Mouse (Mus musculus) megakaryocyte, embryonic 14.5 days (primary cell): ENCODE measurements at regions not wholly inside any gene's neighbourhood (a gene's known extent, or its start where the extent isn't known, plus 50 kb on each side); places are given as distances from the start of the nearest gene placed in this dataset.
A peak's percentile ranks its signal among the peaks of the same experiment; 100 is the strongest.
"Not testable (repeated sequence)": the region's sequence is repeated elsewhere in the genome, so short reads cannot be mapped to it uniquely, and the experiment has no call there.

ENCODE experiments used
- H3K27me3 ChIP-seq: replicated peaks from 2 replicates; pipeline ENCODE3; 2012; ENCODE audit warnings: inconsistent platforms
- H3K36me3 ChIP-seq: replicated peaks from 2 replicates; pipeline ENCODE3; 2012; ENCODE audit warnings: low read length, inconsistent platforms, mixed read lengths
- H3K4me1 ChIP-seq: 2 replicates; pipeline ENCODE4 v1.6.1; 2012; ENCODE audit warnings: inconsistent platforms
- H3K4me3 ChIP-seq: replicated peaks from 2 replicates; pipeline ENCODE3; 2012; ENCODE audit warnings: moderate library complexity, mild to moderate bottlenecking, inconsistent platforms
- H3K9me3 ChIP-seq: 2 replicates; pipeline ENCODE4 v1.6.1; 2012; ENCODE audit warnings: inconsistent platforms
- FLI1 ChIP-seq: IDR thresholded peaks from 2 replicates; pipeline ENCODE4 v1.6.1; 2012; ENCODE audit warnings: low read length, inconsistent platforms, mixed read lengths
- GATA1 ChIP-seq: IDR thresholded peaks from 3 replicates; pipeline ENCODE4 v1.6.1; 2012; ENCODE audit warnings: mixed read lengths, low read length, inconsistent platforms, borderline replicate concordance

DNA sequence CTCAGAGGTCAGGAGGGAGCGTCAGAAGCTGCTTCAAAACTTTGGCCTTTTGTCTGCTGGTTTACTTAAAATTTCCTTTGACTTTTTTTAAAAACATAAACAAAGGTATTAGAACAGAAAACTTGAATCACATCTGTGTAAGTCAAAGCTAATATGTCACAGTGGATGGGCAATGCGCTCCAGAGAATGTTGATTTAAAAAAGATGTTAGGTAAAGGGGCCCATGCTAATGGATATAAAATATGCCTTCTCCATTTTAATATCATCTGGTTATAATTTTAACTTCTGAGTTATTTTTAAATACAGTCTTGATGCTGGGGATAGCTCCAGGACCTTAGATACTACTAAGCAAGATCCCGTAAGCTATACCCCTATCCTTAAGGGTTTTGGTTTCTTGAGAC lies 252.5 kb downstream of the Prex1 start:
- Histone ChIP-seq H3K4me3 (no peak overlapping the region), H3K9me3 (no peaks in the 10 kb centered on the region), H3K27me3 (peaks cover 31% of the 10 kb centered on the region), H3K4me1 (peaks cover 4% of the 10 kb centered on the region; the same call in 1 of the 2 replicates), H3K36me3 (no peaks in the 10 kb centered on the region)
- TF ChIP-seq GATA1 (no peak), FLI1 (no peak)

- TF ChIP-seq GATA1 = no peak
- no peak for TF ChIP-seq FLI1
- Histone ChIP-seq H3K36me3 (no peaks in the 10 kb centered on the region), H3K4me1 (peaks cover 4% of the 10 kb centered on the region; the same call in 1 of the 2 replicates), H3K4me3 (no peak overlapping the region), H3K27me3 (peaks cover 30% of the 10 kb centered on the region), H3K9me3 (no peaks in the 10 kb centered on the region)
Observed at GRCm38 (mm10) chr2:166459955-166460354, 253.7 kb downstream of the Prex1 start.

DNA sequence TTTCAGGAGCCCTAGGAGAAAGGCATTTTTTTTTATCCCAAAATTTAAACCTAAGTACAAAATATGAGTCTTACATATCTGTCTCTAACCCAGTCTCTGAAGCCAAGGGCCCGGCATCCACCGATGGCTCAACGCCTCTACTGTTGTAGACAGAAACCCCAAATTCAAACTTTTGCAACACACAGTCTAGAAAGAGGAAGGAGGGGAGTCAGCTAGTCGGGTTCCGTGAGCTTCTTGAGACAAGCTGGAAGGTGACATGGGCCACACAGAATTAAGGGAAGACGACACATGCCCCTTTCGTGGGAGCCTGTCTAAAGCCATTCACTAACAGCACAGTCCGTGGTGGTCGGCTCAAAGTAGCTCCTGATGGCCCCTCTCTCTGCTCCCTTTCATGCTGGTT lies 254.7 kb downstream of the Prex1 start:
- Histone ChIP-seq H3K9me3 (no peaks in the 10 kb centered on the region), H3K27me3 (peaks cover 27% of the 10 kb centered on the region), H3K36me3 (no peaks in the 10 kb centered on the region), H3K4me3 (no peak overlapping the region), H3K4me1 (peaks cover 4% of the 10 kb centered on the region; the same call in 1 of the 2 replicates)
- TF ChIP-seq GATA1 = no peak
- TF ChIP-seq FLI1 = no peak

DNA sequence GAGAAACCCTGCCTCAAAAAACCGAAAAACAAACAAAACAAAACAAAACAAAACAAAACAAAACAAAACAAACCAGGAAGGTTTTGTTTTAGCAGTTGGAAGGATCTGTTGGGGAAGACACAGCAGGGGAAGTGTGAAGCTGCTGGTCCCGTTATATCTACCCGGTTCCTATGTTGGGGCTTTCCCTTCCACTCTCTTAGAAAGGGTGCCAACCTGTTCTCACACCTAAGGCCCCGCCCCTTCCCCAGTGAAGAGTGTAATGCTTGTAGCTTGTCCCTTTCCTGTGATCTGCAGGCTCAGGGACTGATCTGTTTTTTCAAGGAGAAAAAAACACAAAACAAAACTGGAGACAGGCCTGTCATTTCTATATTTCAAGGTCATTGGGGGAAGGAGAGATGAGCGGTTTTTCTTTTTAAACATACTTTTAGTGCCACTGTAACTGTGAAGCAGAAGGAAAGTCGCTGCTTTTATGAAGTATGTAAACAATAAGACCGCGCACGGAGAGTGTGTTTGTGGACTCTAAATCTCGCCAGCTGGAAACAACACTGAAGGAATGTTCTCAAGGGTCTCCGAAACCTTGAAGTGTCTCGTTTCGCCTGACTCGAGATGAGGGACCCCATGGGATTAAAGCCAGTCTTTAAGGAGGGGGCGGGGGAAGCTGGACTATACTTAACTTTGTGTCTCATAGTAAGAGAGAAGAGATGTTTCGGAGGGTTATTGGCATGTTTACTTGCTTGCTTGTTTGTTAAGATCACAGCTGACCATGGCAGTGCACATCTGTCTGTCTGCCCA lies 256.1 kb downstream of the Prex1 start:
- no peaks in the 10 kb centered on the region for H3K36me3 ChIP-seq
- no peak for TF ChIP-seq FLI1
- H3K4me1 ChIP-seq = peaks cover 4% of the 10 kb centered on the region; the same call in 1 of the 2 replicates
- H3K9me3 ChIP-seq = peaks cover under 1% of the 10 kb centered on the region; the same call in 1 of the 2 replicates
- no peak overlapping the region for H3K4me3 ChIP-seq
- peaks cover 28% of the 10 kb centered on the region for H3K27me3 ChIP-seq

DNA sequence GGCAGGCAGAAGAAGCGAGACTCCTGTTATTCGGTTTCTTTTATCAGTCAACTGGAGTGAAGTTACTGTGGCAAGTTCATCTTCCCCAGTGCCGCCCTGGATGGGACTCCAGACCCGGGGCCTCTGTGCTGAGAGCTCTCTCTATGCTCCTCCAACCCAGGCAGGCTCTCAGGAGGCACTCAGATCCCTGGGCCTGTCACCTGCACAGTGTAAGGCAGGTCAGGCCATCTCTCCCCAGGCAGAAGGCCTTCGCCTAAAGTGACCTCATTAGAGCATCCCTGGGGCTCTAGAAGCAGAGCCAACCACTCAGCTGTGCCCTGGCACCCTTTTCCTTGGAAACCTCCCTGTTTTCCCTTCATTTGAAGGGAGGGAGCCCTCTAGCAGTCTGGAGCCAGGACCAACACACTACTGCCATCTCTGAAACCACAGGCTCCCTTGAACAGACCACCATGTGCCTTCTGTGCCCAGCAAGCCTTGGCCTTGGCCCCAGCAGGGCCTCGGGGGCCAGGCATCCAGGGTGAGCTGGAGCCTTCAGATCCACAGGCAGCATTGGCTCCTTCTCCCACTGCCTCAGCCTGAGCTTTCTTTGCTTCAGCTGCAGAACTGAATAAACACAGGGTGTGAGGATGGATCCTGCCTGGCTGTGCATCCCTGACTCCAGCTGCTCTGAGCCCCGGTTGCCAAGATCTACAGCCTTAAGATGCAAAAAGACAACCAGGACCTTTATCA lies 259.3 kb downstream of the Prex1 start:
- H3K4me3 ChIP-seq, H3K4me1 ChIP-seq, H3K36me3 ChIP-seq, H3K9me3 ChIP-seq: not testable (repeated sequence)
- H3K27me3 ChIP-seq = peaks cover 34% of the 10 kb centered on the region

DNA sequence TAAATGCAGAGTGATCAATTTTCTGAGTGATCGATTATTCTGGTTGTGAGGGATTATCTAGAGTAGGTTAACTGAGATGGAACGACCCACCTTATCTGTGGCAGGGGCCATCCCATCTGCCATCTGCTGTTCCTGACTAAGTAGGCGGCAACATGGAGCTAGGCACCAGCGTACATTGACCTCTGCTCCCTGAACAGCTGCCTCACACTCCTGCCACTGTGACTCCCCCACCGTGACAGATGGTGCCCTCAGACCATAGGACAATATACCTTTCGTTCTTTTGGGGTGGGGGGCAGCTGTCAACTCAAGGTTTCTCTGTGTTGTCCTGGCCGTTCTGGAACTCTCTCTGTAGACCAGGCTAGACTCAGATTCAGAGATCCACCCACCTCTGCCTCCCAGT lies 262.7 kb downstream of the Prex1 start:
- Histone ChIP-seq H3K4me1 (peaks cover 32% of the 10 kb centered on the region), H3K36me3 (no peaks in the 10 kb centered on the region), H3K27me3 (peaks cover 34% of the 10 kb centered on the region), H3K4me3 (no peak overlapping the region), H3K9me3 (peaks cover 5% of the 10 kb centered on the region; the same call in 1 of the 2 replicates)
- TF ChIP-seq GATA1 (no peak), FLI1 (no peak)

- no peak overlapping the region for H3K4me3 ChIP-seq
- no peaks in the 10 kb centered on the region for H3K36me3 ChIP-seq
- peaks cover 30% of the 10 kb centered on the region for H3K27me3 ChIP-seq
- H3K9me3 ChIP-seq = peaks cover 5% of the 10 kb centered on the region; the same call in 1 of the 2 replicates
- TF ChIP-seq GATA1 (no peak), FLI1 (no peak)
- peaks cover 38% of the 10 kb centered on the region for H3K4me1 ChIP-seq
Observed at GRCm38 (mm10) chr2:166450380-166450779, 263.3 kb downstream of the Prex1 start.

DNA sequence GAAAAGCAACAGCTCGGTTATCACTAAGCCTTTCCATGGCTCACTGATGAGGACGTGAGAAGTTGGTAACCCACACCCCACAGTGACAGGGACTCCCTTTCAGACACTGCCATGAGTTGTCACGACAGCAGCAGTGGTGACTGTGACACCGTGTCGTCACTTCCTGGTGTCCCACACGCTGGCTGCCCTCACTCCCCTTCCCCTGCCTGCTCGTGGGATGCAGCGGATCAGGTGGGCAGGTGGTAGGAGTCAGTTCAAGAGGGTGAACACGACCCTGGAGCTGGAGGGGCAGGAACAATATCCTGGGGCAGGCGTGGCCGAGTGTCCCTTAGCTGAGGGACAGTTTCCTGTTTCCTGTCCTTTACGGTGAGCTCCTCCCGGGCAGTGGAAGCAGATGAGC lies 264.9 kb downstream of the Prex1 start:
- no peak for TF ChIP-seq FLI1
- no peak for TF ChIP-seq GATA1
- H3K4me1 ChIP-seq = peaks cover 38% of the 10 kb centered on the region
- H3K27me3 ChIP-seq = peaks cover 34% of the 10 kb centered on the region
- H3K36me3 ChIP-seq = no peaks in the 10 kb centered on the region
- peaks cover 5% of the 10 kb centered on the region; the same call in 1 of the 2 replicates for H3K9me3 ChIP-seq
- peak overlapping the region; percentile 83 for H3K4me3 ChIP-seq

- Histone ChIP-seq H3K9me3 (peaks cover 5% of the 10 kb centered on the region; the same call in 1 of the 2 replicates), H3K4me1 (peaks cover 38% of the 10 kb centered on the region), H3K27me3 (peaks cover 36% of the 10 kb centered on the region), H3K36me3 (no peaks in the 10 kb centered on the region), H3K4me3 (peak overlapping the region; percentile 25)
- TF ChIP-seq FLI1 (no peak), GATA1 (no peak)
Observed at GRCm38 (mm10) chr2:166448161-166448560, 265.5 kb downstream of the Prex1 start.

- H3K4me3 ChIP-seq = peak overlapping the region; percentile 53
- no peak for TF ChIP-seq GATA1
- no peak for TF ChIP-seq FLI1
- peaks cover 38% of the 10 kb centered on the region for H3K4me1 ChIP-seq
- no peaks in the 10 kb centered on the region for H3K36me3 ChIP-seq
- H3K27me3 ChIP-seq = peaks cover 46% of the 10 kb centered on the region
- H3K9me3 ChIP-seq = no peaks in the 10 kb centered on the region
Observed at GRCm38 (mm10) chr2:166446536-166446935, 267.1 kb downstream of the Prex1 start.

DNA sequence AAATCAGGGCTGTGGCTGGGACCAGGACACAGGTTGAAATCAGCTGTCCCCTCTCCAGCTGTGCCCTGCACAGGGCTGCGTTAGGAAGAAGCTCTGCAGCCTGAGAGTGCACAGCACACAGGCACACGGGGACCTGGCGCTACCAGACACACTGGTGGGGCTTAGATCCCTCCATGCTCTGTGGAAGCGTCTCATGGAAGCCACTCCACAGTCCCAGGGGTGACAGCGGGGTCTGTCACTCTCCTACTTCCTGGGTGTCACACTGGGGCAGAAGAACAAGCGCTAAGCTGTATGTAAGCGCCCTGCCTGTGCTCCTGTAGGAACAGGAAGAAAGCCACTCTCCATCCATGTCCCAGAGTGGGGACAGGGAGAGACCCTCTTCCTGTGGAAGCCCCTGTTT lies 267.8 kb downstream of the Prex1 start:
- Histone ChIP-seq H3K27me3 (peaks cover 39% of the 10 kb centered on the region), H3K4me1 (peaks cover 38% of the 10 kb centered on the region)
- H3K36me3 ChIP-seq, H3K9me3 ChIP-seq, H3K4me3 ChIP-seq: not testable (repeated sequence)
